Mouse (Mus musculus) layer of hippocampus, postnatal 14 days (tissue): ENCODE results near the gene Ppip5k2. TPM values are rescaled to one million over a fixed set of nuclear protein-coding genes. Genes with fewer than 3 reads are reported as not detected.
"Not testable (repeated sequence)": the region's sequence is repeated elsewhere in the genome, so short reads cannot be mapped to it uniquely, and the experiment has no call there.

Source experiments
- DNase-seq, 2 experiments: peaks; one replicate each; pipeline ENCODE4 v3.0.0; 2021 to 2022; ENCODE audit warnings: low spot score in 2 of 2, mixed read lengths in 1 of 2
- long read RNA-seq, 2 experiments: library from polyadenylated mRNA; stranded (forward); transcript quantifications; one replicate each; pipeline ENCODE4 v2.0.0; 2021
- total RNA-seq, 2 experiments: library from RNA; stranded (reverse); gene quantifications; 2 replicates each; pipeline ENCODE4 v1.2.3; 2021

Gene Ppip5k2
- total RNA-seq: 10 to 100 TPM; 20.2 to 21.2 TPM
- long read RNA-seq, experiment 1, partial matches to known transcripts: 0 of 6 reads
- long read RNA-seq, experiment 1, other reads (novel, unspliced or antisense): 6 of 6 reads
- long read RNA-seq, experiment 2, full-length matches to known transcripts: 1 of 5 reads
- long read RNA-seq, experiment 2, partial matches to known transcripts: 1 of 5 reads
- long read RNA-seq, experiment 2, other reads (novel, unspliced or antisense): 3 of 5 reads

GRCm38 (mm10) chr1:97769904-97770753, at the start of gene Ppip5k2, which contains the start of gene Gin1:
Gene Ppip5k2 (minus strand): TSS chr1:97770411.
Gene Gin1 (plus strand): TSS chr1:97770172.
- DNase-seq: peak; percentile 95 to 96

GRCm38 (mm10) chr1:97809255-97809912, 39.2 kb upstream of the Ppip5k2 start:
- peak in 1 of 2 experiments; percentile 55 for DNase-seq

- DNase-seq: no peak
Measured at GRCm38 (mm10) chr1:97804520-97804919, 34.3 kb upstream of the Ppip5k2 start.

- peak in 1 of 2 experiments; percentile 12 for DNase-seq
Measured at GRCm38 (mm10) chr1:97802207-97802902, 32.1 kb upstream of the Ppip5k2 start.

- DNase-seq: no peak
Measured at GRCm38 (mm10) chr1:97795936-97796335, 25.7 kb upstream of the Ppip5k2 start.

- DNase-seq: no peak
Measured at GRCm38 (mm10) chr1:97794110-97794509, 23.9 kb upstream of the Ppip5k2 start.

- DNase-seq: no peak
Measured at GRCm38 (mm10) chr1:97788490-97788889, 18.3 kb upstream of the Ppip5k2 start.

- no peak for DNase-seq
Measured at GRCm38 (mm10) chr1:97787674-97788073, 17.5 kb upstream of the Ppip5k2 start.

- DNase-seq: no peak
Measured at GRCm38 (mm10) chr1:97785685-97786393, 15.6 kb upstream of the Ppip5k2 start.

GRCm38 (mm10) chr1:97784928-97785327, 14.7 kb upstream of the Ppip5k2 start:
- DNase-seq: no peak

- no peak for DNase-seq
Measured at GRCm38 (mm10) chr1:97781674-97782073, 11.5 kb upstream of the Ppip5k2 start.

GRCm38 (mm10) chr1:97773973-97774372, 3.8 kb upstream of the Ppip5k2 start:
- no peak for DNase-seq

GRCm38 (mm10) chr1:97773362-97773761, 3.2 kb upstream of the Ppip5k2 start:
- no peak for DNase-seq

- DNase-seq: no peak
Measured at GRCm38 (mm10) chr1:97771727-97772126, 1.5 kb upstream of the Ppip5k2 start.

- DNase-seq: no peak
Measured at GRCm38 (mm10) chr1:97771118-97771517, 907 bp upstream of the Ppip5k2 start.

GRCm38 (mm10) chr1:97769294-97769903, 812 bp downstream of the Ppip5k2 start:
- peak; percentile 14 to 15 for DNase-seq

GRCm38 (mm10) chr1:97768906-97769293, 1.3 kb downstream of the Ppip5k2 start:
- no peak for DNase-seq

- DNase-seq: no peak
Measured at GRCm38 (mm10) chr1:97768089-97768488, 2.1 kb downstream of the Ppip5k2 start.

- not testable (repeated sequence) for DNase-seq
Measured at GRCm38 (mm10) chr1:97765712-97766111, 4.5 kb downstream of the Ppip5k2 start.

- no peak for DNase-seq
Measured at GRCm38 (mm10) chr1:97761477-97761876, 8.7 kb downstream of the Ppip5k2 start.
